Mouse (Mus musculus): Measurements from ENCODE around the gene Gm20498. TPM values are rescaled to one million over a fixed set of nuclear protein-coding genes. Genes with fewer than 3 reads are reported as not detected.
"Not testable (repeated sequence)": the region's sequence is repeated elsewhere in the genome, so short reads cannot be mapped to it uniquely, and the experiment has no call there.

Gene Gm20498
- total RNA-seq (2021), result 10 to 100 TPM; 33.6 to 36.8 TPM
- long read RNA-seq, experiment 1, transcript Gm20498-202 (6 exons, 1,043 nt), result major isoform, 6 of 46 reads
- long read RNA-seq, experiment 1, transcript Gm20498-203 (6 exons, 2,284 nt), result minor isoform, 5 of 46 reads
- long read RNA-seq, experiment 1, partial matches to known transcripts, result 5 of 46 reads
- long read RNA-seq, experiment 1, other reads (novel, unspliced or antisense), result 30 of 46 reads
- long read RNA-seq, experiment 2, partial matches to known transcripts, result 2 of 36 reads
- long read RNA-seq, experiment 2, other reads (novel, unspliced or antisense), result 28 of 36 reads

GRCm38 (mm10) chr12:81532316-81533028 is at the start of gene Gm20498, which contains the start of gene Synj2bp:
Gene Gm20498 (minus strand): TSS chr12:81532905.
Gene Synj2bp (minus strand): TSS chr12:81532911.
- peak; percentile 90 for DNase-seq

- DNase-seq, result no peak
Measured at GRCm38 (mm10) chr12:81568374-81568773, 35.7 kb upstream of the Gm20498 start, which contains the start of gene Adam21. Gene Adam21 (minus strand): TSS chr12:81568474.

- DNase-seq, result no peak
Measured at GRCm38 (mm10) chr12:81567931-81568330, 35.2 kb upstream of the Gm20498 start.

- DNase-seq, result no peak
Measured at GRCm38 (mm10) chr12:81564173-81564572, 31.5 kb upstream of the Gm20498 start.

GRCm38 (mm10) chr12:81549286-81549685 is 16.6 kb upstream of the Gm20498 start:
- no peak for DNase-seq

- DNase-seq, result no peak
Measured at GRCm38 (mm10) chr12:81547163-81547562, 14.5 kb upstream of the Gm20498 start.

GRCm38 (mm10) chr12:81533029-81533419 is 319 bp upstream of the Gm20498 start:
- DNase-seq, result no peak

- DNase-seq, result not testable (repeated sequence)
Measured at GRCm38 (mm10) chr12:81530587-81530986, 2.1 kb downstream of the Gm20498 start.

GRCm38 (mm10) chr12:81496906-81497305 is 35.8 kb downstream of the Gm20498 start:
- not testable (repeated sequence) for DNase-seq

GRCm38 (mm10) chr12:81490491-81490890 is 42.2 kb downstream of the Gm20498 start:
- no peak for DNase-seq

- no peak for DNase-seq
Measured at GRCm38 (mm10) chr12:81485311-81485710, 47.4 kb downstream of the Gm20498 start.

GRCm38 (mm10) chr12:81484727-81485191 is 47.9 kb downstream of the Gm20498 start, which contains the start of gene Cox16:
Gene Cox16 (minus strand): TSS chr12:81485127.
- peak; percentile 90 for DNase-seq

- DNase-seq, result no peak
Measured at GRCm38 (mm10) chr12:81484212-81484611, 48.5 kb downstream of the Gm20498 start.

GRCm38 (mm10) chr12:81483656-81484055 is 49.0 kb downstream of the Gm20498 start:
- DNase-seq, result peak; percentile 11

GRCm38 (mm10) chr12:81459051-81459450 is 73.7 kb downstream of the Gm20498 start:
- DNase-seq, result not testable (repeated sequence)

GRCm38 (mm10) chr12:81438985-81439384 is 93.7 kb downstream of the Gm20498 start:
- DNase-seq, result not testable (repeated sequence)

GRCm38 (mm10) chr12:81434778-81435177 is 97.9 kb downstream of the Gm20498 start:
- DNase-seq, result peak; percentile 50

GRCm38 (mm10) chr12:81421846-81422245 is 110.9 kb downstream of the Gm20498 start, which contains the start of gene Adam4:
Gene Adam4 (minus strand): TSS chr12:81421946.
- DNase-seq, result no peak

- no peak for DNase-seq
Measured at GRCm38 (mm10) chr12:81413211-81413610, 119.5 kb downstream of the Gm20498 start.

GRCm38 (mm10) chr12:81408966-81409365 is 123.7 kb downstream of the Gm20498 start:
- DNase-seq, result no peak

GRCm38 (mm10) chr12:81402187-81402586 is 130.5 kb downstream of the Gm20498 start:
- peak; percentile 80 for DNase-seq

- DNase-seq, result not testable (repeated sequence)
Measured at GRCm38 (mm10) chr12:81379364-81379763, 153.3 kb downstream of the Gm20498 start, which contains the start of gene Gm4787. Gene Gm4787 (minus strand): TSS chr12:81379464.

GRCm38 (mm10) chr12:81333841-81334240 is 198.9 kb downstream of the Gm20498 start:
- DNase-seq, result no peak
